Mouse (Mus musculus) CH12.LX (cell line): ENCODE data around the gene Col23a1.
A peak's percentile ranks its signal among the peaks of the same experiment; 100 is the strongest.

ENCODE experiments used
- CTCF ChIP-seq, 2 experiments: IDR thresholded peaks in 1 of 2; conservative IDR thresholded peaks in 1 of 2; 2 replicates each; pipeline ENCODE4 v1.5.1; 2011 to 2012; ENCODE audit warnings: low read depth in 2 of 2, low read length in 2 of 2, improper control_type of control experiment in 1 of 2, inconsistent platforms in 1 of 2, mild to moderate bottlenecking in 1 of 2, moderate library complexity in 1 of 2
- EP300 ChIP-seq: IDR thresholded peaks from 2 replicates; pipeline ENCODE4 v1.6.1; 2011; ENCODE audit warnings: low read length, improper control_type of control experiment
- ETS1 ChIP-seq: conservative IDR thresholded peaks from 2 replicates; pipeline ENCODE4 v1.6.1; 2012; ENCODE audit warnings: low read depth, mild to moderate bottlenecking, inconsistent platforms, low read length, improper control_type of control experiment, moderate library complexity
- GABPA ChIP-seq: IDR thresholded peaks from 2 replicates; pipeline ENCODE4 v1.6.1; 2012; ENCODE audit warnings: low read depth, low read length, improper control_type of control experiment, inconsistent platforms; ENCODE audit not compliant: insufficient replicate concordance
- HCFC1 ChIP-seq: IDR thresholded peaks from 2 replicates; pipeline ENCODE4 v1.6.1; 2012; ENCODE audit warnings: low read depth, mild to moderate bottlenecking, inconsistent platforms, low read length, improper control_type of control experiment
- JUN ChIP-seq: IDR thresholded peaks from 2 replicates; pipeline ENCODE4 v1.6.1; 2011; ENCODE audit warnings: low read depth, mild to moderate bottlenecking, low read length, improper control_type of control experiment, moderate library complexity; ENCODE audit not compliant: insufficient read depth
- JUND ChIP-seq: conservative IDR thresholded peaks from 2 replicates; pipeline ENCODE4 v1.6.1; 2011; ENCODE audit warnings: low read depth, low read length, improper control_type of control experiment
- PAX5 ChIP-seq: IDR thresholded peaks from 2 replicates; pipeline ENCODE4 v1.6.1; 2012; ENCODE audit warnings: low read length, inconsistent platforms, mixed read lengths
- POLR2A ChIP-seq: IDR thresholded peaks from 2 replicates; pipeline ENCODE4 v1.6.1; 2011; ENCODE audit warnings: low read depth, mild to moderate bottlenecking, improper control_type of control experiment, low read length
- RCOR1 ChIP-seq: conservative IDR thresholded peaks from 2 replicates; pipeline ENCODE4 v1.6.1; 2012; ENCODE audit warnings: low read depth, mild to moderate bottlenecking, inconsistent platforms, low read length, improper control_type of control experiment
- SMC3 ChIP-seq: IDR thresholded peaks from 2 replicates; pipeline ENCODE4 v1.6.1; 2011; ENCODE audit warnings: low read depth, low read length, improper control_type of control experiment
- ZMIZ1 ChIP-seq: IDR thresholded peaks from 2 replicates; pipeline ENCODE4 v1.6.1; 2012; ENCODE audit warnings: low read depth, mild to moderate bottlenecking, inconsistent platforms, low read length, improper control_type of control experiment
- ZNF384 ChIP-seq: IDR thresholded peaks from 2 replicates; pipeline ENCODE4 v1.6.1; 2012; ENCODE audit warnings: low read depth, low read length, improper control_type of control experiment, inconsistent platforms

GRCm38 (mm10) chr11:51602253-51602652 is 312.5 kb downstream of the Col23a1 start:
- TF ChIP-seq ZMIZ1 (peak; percentile 54; the same call in 1 of the 2 replicates), SMC3 (no peak), POLR2A (no peak; the same call in none of the 2 replicates), JUN (no peak), ETS1 (no peak), CTCF (conservative IDR thresholded peaks at IDR 0.05 in 1 of 2, IDR thresholded peaks at IDR 0.05 in 1 of 2; ENCODE audit: low read depth in 2 of 2, low read length in 2 of 2) (no peak), GABPA (no peak), PAX5 (no peak), JUND (no peak), HCFC1 (no peak), RCOR1 (no peak), ZNF384 (no peak), EP300 (no peak)
